Mouse (Mus musculus): ENCODE measurements at regions not wholly inside any gene's neighbourhood (a gene's known extent, or its start where the extent isn't known, plus 50 kb on each side); places are given as distances from the start of the nearest gene placed in this dataset.
A peak's percentile ranks its signal among the peaks of the same experiment; 100 is the strongest.

DNA sequence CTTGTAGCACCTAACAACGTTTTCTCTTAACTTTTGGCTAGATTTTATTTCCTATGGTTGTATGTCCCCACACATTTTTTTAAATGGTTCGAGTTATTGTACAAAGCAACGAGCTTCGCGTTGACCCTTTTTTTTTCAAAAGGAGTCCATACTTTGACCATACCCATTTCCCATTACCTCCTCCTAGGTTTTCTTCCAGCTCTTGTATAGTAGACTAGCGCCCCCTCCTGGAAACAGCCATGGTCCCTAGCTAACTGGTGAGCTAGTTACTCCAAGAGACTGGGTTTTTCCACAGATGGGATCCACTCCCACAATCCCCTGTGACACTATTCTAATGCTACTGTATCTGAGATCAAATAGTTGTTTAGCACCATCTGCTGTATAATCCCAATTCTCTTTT, 139.6 kb upstream of the Ahr start:
- peak; percentile 72 for TF ChIP-seq ZC3H11A (IDR thresholded peaks at IDR 0.05; ENCODE audit: borderline replicate concordance, low read depth, low read length)
- TF ChIP-seq CHD2 (IDR thresholded peaks at IDR 0.05; ENCODE audit: low read depth, low read length): no peak
- TF ChIP-seq MAFK (IDR thresholded peaks at IDR 0.05; ENCODE audit: insufficient read depth, low read depth, low read length): no peak

Measured in ES-E14 (cell line).